Mouse (Mus musculus) cortical plate, adult 2 months (tissue): ENCODE measurements around the gene Sycp2.

Experiments used
- CTCF ChIP-seq: fragments of 200-500 bp; IDR thresholded peaks from 2 replicates; pipeline ENCODE4 v1.5.1; 2011; ENCODE audit warnings: mild to moderate bottlenecking, control low read depth, low read length; ENCODE audit not compliant: insufficient read depth; ENCODE audit errors: extremely low read depth
- POLR2A ChIP-seq: fragments of 200-500 bp; IDR thresholded peaks from 2 replicates; pipeline ENCODE4 v1.6.1; 2011; ENCODE audit warnings: mild to moderate bottlenecking, low read length, control low read depth; ENCODE audit not compliant: insufficient read depth; ENCODE audit errors: extremely low read depth

GRCm38 (mm10) chr2:178407053-178407815 lies at the start of gene Sycp2:
- TF ChIP-seq CTCF (0 out of 2 replicates have a peak, but pooled peaks have one; percentile 1), POLR2A (no peak)
